Mouse (Mus musculus) CD4-positive helper T cell, adult 2 months (primary cell): ENCODE data around the gene Ano6.

ENCODE experiments used
- DNase-seq: peaks from one replicate; pipeline ENCODE4 v3.0.0-alpha.2; 2012; ENCODE audit warnings: low read depth, missing footprints, low spot score

Gene Ano6

DNA sequence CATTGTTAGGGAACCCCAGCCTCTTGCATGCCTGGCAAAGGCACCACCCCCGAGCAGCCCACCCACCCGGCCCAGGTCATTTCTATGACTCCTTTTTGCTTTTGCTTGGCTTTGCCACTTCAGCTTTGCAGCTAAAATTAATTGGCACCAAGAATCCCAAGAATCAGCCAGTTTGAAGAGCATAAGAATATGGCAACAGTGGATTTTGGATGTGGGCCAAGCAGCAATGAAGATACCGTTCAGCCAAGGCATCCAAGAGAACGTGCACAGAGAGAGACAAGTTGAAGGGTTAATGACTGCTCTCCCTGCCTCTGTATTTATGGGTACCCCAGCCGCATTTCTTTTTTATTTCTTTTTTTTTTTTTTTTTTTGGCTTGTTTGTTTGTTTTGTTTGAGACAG is 5.4 kb downstream of the Ano6 start:
- DNase-seq = no peak

DNA sequence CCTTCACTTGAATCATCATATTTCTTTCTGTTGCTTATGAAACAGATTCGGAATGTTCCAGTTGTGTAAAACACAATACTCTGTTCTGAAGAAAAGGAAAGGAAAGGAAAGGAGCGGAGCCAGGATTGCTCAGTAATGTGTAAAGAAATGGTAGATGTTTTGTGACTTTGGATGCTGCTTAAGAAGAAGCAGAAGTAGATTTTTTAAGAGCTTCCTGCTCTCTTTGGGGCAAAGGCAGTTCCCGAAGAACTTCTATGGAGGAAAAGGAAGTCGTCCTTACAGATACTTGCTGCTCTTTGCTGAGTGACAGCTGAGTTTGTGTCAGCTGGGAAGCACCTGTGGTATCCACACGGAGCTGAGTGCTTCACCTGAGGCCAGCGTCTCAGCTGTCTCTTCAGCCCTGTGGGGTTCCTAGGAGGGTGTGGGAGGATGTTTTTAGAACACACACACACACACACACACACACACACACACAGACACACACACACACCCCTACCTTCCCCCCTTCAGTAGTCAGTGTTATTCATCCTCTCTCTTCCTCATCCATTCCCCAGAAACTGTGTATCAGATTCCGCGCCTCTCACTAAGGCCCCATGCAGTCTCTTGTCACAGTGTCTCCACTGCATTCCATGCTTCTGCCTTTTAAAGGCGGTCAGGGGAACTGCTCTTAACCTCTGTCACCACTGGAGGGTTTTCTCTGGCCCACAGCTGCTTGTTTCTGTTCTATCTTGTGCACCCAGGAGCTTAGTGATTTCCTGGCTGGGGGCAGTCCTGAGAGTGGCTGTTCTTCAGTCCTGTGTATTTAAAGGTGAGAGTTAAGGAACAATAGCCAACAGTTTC is 6.7 kb downstream of the Ano6 start:
- no peak for DNase-seq

DNA sequence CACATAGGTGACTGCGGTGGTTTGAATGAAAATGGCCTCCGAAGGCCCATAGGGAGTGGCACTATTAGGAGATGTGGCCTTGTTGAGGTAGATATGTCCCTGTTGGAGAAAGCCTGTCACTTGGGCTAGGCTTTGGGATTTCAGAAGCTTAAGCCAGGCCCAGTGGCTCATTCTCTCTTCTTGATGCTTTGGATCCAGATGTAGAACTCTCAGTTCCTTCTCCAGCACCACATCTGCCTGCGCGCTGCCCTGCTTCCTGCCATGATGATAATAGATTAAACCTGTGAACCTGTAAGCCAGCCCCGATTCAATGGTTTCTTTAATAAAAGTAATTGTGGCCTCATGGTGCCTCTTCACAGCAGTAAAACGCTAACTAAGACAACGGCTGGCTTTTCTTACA is 7.6 kb downstream of the Ano6 start:
- no peak for DNase-seq

DNA sequence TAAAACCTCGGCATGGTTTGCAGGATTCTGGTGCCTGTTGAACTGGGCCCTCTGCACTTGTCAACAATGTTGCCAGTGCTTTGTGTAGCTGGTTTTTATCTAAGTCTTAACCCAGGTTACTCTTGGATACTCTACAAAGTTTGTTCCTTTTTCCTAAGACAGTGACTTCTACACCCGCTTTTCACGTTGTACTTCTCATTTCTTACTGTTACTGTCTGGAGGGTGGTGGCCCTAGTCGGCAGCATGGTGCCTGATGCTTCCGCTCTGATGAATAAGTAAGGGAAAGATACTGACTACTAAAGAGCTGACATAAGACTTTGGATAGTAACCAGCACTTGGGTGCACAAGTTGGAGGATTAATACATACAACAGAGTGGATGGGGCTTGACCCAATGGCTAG is 9.0 kb downstream of the Ano6 start:
- DNase-seq = no peak

DNA sequence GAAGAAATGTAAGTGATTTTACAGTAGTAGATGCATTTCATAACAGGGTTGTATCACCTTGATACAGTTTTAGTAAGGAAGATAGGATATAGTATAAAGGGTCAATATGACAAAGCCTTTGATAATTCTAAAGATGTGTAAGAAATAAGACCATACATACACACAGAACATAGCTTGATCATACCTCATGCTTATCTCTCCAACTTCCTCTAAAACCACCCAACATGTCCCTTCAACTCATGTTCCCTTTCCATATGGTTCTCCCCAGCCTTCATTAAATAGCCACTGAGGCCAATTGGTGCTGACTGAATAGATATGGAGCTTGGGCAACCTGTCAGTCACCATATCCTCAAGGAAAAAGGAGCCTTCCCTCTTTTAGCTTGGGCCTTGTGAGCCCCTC is 9.4 kb downstream of the Ano6 start:
- no peak for DNase-seq

DNA sequence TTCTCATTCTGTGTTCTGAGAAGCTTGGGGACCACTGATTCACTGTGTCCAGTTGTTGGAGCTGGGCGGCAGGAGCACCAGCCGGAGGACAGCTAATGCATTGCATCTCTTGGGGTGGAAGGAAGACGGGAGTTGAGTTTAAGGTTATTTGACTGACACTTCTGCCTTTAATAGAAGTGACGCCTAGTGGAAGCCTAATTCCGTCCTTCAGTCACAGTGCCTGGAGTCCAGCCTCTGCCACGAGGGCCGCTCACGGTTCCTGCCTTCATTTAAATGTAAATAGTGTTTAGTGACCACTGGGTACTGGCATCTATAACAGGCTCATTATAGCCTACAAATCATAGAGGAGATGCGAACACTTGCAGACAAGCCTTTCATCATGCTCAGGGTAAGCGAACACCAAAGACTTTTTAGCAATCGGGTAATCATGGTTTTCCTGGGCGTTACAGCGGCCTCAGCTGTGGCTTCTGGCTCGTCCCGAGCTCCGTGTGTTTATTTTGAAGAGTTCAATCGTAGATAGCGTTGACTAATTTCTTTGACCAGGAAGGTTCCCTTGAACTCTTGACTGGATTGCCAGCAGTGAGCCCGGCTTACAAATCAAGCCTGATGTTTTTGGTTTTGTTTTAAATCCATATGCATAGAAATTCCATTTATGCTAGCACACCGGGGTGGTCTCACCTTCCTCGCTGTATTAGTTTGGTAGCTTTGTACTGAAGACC is 10.8 kb downstream of the Ano6 start:
- no peak for DNase-seq

DNA sequence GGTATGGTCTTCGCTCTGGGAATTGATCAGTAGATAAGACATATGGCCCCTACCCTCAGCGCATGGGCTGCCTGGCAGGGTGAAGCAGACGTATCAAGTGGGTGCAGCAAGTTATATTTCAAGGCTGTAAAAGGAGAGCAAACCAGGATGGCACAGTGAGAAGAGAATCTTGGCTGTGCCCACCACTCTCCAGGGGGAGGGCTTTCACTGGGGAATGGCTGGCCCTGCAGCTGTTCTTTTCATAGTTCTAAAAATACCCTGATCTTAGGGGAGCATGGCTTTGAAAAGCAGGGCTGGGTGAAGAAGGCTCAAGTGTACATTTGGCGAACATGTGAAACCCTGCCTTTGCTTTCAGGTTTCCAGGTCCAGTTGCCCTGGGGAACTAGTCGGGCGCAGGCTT is 11.5 kb downstream of the Ano6 start:
- DNase-seq = no peak

DNA sequence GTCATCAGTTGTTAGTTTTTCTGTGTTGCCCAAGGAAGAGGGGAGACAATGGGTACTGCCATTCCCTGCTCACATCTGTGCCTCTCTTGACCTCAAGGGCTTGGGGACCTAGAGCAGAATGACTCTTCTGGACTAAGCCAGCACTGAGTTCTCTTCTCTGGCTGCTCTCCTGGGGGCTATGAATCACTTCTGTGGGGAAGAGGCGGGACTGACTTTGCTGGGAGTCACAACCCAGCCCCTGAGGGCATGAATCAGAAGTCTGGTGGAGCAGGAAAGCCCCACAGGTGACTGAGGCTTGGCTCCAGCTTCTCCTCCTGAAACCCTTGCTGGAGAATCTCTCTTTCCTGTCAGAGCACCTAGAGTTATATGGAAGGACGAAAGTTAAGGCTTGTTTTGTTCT is 12.1 kb downstream of the Ano6 start:
- no peak for DNase-seq

DNA sequence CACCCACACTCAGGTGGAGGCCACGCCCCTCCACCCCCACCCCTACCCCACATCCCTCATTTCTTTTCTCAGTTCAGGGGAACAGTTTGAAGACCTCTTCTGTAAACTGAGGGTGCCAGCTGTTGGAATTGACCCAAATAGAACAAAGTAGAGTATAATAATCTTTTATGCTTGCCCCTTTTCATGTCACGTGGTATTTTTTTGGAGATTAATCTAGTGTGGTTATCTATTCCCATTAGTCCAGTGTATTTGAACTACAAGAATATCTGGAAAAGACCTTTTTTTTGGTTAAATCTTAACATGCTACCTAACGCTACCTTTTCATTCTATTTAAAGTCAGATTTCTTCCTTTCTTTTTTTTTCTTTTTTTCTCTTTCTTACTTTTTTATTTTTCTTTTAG is 12.8 kb downstream of the Ano6 start:
- no peak for DNase-seq

DNA sequence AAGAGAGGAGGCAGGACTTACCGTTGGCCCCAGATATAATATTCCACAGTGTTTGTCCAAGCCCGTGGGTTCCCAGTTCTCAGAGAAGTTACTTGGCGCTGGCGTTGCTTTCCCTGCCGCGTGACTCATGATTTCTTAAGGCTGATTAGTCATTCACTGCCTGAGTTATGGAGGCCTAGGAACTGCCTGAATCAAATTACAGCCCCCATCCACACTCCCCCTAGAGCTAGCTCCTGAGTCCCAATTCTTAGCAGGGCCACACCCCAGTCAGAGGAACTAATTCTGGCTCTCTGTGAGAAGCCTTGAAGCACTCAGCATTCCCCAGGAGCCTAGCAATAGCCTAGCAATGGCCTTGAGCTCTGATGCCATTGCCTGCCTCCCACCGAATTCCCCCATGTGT is 13.6 kb downstream of the Ano6 start:
- DNase-seq = no peak

DNA sequence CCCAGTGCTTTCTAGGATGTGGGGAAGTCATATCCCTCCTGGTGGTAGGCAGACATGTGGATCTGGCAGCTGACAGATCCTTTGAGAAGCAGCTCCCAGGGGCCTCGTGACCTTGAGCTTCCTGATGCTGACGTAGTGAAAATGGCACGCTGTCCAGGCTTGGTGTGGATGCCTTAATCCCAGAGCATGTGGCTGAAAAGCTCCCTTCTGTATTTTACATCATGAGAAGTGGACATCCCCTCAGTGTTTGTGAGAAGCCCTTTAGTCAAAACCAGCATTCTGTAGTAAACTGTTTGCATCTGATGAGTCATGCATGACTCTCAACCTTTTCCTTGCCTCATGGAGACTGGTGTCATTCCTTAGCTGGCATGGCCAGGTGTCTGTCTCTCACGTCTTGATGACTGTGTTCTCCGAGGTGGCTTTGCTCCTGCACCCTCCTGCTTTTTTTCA is 14.4 kb downstream of the Ano6 start:
- DNase-seq = no peak

DNA sequence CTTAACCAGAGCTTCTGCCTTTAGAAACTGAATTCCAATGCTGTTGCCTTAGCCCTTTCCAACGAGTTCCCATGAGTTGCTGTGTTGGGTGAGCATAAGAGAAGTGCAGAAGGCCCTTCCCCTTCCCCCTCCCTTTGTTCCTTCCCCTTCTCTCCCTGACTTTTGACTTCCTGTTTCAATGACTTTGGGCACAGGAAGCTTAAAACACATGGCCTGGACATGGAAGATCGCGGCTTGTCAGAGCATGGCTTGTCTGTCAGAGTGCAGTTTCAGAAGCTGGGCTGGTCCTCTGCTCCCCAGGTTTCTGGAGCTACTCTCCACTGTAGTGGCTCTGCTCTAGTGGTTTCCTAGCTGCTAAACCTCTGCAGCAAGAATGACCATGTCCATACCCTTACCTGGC is 17.3 kb downstream of the Ano6 start:
- no peak for DNase-seq

DNA sequence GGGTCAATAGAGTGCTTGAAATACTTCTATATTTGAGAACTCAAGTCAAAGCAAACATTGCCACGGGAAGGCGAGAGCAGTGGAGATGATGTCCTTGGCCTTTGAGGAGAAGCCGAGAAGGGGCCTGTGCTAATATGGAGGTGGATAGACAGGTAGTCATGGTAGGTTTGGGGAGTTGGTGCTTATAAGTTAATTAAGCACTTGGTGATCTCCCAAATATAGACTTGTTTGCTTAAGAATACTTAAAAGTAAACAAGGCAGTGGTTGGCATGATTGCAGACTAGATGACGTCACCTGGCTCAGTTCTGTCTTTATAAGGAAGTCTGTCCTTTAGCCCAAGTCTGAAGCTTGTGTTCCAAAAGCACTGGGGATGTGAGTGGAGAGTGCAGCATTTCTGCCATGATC is 19.7 kb downstream of the Ano6 start:
- no peak for DNase-seq

DNA sequence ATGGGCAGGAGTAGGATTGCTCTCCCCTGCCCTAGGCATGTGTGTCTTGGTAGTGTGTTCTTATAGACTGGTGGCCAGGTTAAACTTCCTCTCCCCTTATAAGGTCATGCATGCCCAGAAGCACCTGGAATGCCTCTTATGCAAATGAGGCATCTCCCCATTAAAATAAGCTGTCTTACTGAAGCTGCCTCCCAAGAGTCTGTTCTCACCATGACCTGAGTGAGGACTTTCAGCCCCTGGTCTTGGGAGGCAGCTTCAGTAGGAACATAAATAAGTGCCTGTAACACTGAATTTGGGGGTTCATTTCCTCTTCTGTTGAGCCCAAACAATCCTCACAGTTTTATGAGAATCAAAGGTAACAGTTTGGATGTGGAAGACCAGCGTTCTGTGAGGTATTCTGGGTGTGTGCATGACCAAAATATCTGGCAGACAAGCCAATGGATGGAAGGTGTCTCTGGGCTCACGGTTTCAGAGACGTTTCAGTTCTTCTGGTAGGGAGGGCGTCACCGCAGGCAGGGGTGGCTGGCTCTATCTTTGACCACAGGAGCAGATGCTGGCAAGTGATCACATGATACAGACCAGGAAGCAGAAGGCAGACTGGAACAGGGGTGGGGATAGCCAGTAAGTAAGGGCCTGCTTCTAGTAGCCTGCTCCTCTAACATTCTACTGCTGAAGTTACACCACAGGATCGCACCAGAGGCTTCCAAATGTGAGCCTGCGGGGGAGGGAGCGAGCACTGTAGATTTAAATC is 22.4 kb downstream of the Ano6 start:
- DNase-seq = no peak

DNA sequence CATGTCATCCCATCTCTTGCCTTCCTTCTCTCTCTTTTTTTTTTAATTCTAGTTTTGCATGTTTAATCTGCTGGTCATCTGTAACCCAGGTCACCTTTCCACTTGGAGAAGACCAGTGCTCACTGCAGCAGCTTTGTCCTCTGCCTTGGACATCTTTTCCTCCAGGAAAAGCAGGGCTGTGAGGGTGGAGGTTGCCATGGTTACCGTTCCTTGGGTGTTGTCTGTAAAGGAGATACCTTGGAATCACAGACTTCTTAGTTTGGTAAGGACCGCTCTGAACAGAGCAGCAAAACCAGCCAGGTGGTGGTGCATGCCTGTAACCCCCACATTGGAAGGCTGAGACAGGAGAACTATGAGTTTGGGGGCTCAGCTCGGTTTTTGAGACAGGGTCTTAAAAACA is 26.9 kb downstream of the Ano6 start:
- DNase-seq = no peak

DNA sequence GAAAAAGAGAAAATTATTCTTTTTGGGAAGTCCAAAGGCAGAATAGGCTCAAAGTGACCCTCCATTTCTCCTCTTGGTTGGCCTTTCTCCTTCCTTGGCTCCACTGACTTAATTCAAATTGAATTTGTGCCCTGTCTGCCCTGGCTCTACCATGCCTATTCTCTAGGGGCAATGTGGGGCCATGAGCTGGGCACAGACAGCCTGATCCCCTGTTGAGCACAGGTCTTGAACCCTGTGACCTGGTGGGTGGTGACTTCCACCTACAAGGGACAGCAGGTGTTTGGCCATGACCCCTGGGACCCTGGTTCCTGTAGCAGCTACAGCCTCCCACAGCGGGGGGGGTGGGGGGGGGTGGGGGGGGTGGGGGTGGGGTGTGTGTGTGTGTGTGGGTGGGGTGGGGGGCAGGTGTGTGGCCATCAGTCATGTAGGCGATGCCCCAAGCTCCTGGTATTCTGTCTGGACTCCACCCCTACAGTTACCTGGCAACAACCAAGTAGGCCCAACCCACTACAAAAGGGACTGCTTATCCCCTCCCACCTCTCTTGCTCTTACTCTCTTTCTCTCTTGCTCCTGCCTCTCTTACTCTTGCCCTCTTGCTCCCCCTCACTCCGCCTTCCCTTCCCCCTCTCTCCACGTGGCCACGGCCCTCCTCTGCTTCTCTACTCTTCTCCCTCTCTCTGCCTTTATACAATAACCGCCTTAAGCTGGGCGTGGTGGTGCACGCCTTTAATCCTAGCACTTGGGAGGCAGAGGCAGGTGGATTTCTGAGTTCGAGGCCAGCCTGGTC is 28.8 kb downstream of the Ano6 start:
- no peak for DNase-seq

DNA sequence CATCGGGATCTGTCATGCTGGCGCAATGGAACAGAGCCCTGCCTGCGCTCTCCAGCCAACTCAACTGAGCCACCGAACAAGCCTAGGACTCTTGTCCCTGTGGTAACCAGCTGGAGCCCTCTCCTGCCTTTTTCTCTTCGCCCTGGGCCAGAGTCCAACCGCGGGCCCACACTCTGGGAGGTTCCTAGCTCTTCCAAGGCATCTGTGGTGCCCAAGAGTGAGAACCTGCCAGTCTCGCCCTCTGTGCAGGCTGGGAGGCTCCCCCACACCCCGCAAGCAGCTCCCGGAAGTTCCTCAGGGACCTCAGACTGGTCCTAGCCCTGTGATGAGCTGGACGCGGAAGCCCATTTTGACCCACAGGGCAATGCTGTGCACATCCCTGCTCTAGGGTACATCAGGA is 29.5 kb downstream of the Ano6 start:
- no peak for DNase-seq

DNA sequence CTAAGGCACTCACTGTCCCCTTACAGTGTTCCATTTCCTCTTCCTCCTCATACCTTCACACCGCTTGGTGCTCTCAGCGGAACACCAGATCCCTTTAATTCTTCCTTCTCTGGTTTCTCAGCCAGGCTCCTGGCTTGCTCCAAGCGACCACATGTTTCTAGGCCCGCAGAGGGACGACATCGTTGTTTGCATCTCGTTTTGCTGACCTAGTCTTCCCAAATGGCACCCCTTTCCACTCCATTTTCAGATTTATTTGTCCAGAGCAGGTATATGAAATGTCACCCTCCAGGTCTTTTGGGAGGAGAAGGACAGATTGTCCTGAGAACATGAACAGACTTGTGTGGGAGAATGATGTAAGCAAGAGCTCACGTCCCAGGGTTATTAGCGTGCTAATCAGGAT is 30.0 kb downstream of the Ano6 start:
- DNase-seq = no peak

DNA sequence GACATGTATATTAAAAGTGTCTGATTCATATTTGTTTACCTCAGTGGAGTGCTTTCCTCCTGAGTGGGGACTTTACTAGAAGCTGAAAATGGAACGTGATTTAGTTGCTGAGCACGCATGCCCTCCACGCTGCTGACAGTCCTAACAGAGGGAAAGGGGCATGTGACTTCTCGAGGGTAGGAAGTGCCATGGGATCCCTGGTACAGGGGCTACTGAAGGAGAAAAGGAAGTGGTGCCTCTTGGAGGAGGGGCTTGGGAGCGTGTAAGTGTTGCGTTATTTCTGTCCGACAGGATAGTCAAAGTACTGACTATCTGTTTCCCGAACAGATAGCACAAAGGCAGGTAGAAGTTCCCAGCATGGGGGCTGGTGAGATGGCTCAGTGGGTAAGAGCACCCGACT is 31.5 kb downstream of the Ano6 start:
- no peak for DNase-seq

DNA sequence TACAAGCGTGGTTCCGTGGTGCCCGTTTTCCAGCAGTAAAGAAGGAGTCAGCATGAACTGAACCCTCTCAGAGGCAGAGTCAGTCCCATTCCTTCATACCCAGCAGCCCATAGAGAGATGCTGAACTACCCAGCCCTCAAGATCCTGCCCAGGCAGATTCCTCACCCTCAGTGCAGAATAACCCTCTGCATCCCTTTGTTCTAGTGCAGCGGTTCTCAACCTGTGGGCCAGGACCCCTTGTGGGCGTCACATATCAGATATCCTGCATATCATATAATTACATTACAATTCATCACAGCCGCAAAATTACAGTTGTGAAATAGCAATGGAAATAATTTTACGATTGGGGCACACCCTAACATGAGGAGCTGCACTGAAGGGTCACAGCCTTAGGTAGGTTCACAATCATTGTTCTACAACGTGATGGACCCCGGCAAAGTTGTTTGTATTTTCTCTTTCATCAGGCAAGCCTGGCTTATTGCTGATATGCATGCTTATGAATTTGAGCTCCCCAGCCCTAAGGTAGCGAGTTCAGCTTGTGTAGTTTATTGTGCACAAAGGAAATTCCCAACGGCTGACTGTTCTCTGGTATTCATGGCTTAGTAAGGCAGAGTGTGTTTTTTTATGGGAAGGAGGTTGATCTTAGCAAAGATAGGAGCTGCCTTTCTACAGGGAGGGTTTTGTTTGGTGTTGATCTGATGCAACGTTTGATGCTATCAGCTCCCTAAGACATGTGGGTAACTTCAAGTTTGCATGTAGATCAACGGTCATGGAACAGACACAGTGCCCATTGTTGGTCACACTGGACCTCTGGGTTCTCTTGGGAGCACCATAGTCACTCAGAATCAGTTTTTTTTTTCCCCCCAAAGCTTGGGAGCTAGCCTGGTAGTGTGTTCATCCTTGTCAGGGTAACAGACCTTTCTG is 33.0 kb downstream of the Ano6 start:
- no peak for DNase-seq

DNA sequence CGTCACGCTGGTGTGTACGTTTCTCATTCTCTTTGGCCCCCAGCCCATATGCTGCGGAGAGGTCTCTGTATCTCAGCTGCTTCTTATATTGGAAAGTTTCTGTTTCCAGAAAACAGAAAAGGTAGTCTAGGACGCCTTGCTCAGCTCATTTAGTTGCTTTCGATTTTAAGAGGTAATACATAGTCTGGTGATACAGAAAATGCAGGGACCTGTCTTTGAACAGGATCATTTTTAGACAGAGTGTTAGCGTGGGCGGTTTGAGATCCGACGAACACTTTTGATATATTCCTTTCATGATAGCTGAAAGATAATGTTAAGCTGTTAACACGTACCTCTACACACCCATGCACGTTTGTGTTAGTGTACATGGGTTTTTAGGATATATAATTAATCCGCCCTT is 35.9 kb downstream of the Ano6 start:
- peak; percentile 68 for DNase-seq
